Comparison of ENCODE assay signal across 20 mouse cellular contexts in the genomic region with DNA sequence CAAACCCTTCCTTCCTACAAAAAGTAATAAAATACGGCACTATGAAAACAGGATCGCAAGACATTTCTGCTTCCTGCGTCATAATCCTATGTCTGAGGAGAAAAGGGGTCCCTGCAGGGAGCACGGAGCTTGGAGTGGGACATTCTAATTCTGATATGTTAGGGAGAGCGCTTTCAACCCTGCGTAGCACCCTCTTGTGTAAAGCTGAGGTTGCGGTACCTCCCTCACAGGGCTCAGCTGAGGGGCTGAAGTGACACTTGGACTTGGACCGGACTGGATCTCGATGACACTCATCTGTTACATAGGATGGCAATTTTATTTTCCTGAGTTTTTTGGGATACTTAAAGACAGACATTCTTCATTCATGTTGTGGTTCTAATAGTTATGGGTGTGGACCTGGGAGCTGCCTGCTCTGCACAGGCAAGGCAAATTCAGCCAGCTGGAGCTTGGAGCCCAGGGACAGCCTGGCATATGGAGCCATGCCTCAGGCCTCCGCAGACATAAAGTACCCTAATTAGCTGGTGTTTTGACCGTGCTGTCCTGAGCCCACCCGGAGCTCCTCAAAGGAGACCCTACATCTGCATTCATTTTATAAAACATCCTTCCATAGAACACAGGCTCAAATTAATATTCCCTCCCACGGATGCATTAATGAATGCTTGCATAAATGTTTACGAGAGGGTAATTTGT. TPM values are rescaled to one million over a fixed set of nuclear protein-coding genes. Genes with fewer than 3 reads are reported as not detected.
DNase-seq lines count a peak whose midpoint lies in the region; ATAC-seq lines count a peak whose summit lies in the region.
"Had no signal": no experiment of that assay in that cellular context is flagged by ENCODE, and none has a peak within 500 bp of the region (broad histone marks: within the 10 kb centered on the region; RNA-seq: fewer than 3 reads in every experiment).

No protein-coding gene starts in this region.

- H3K36me3 ChIP-seq in neural tube, embryonic 12.5 days: no peaks in the 10 kb centered on the region
- H3K36me3 ChIP-seq in neural tube, embryonic 15.5 days: no peaks in the 10 kb centered on the region
- H3K36me3 ChIP-seq in hindbrain, embryonic 13.5 days: no peaks in the 10 kb centered on the region
- H3K36me3 ChIP-seq in midbrain, embryonic 13.5 days: no peaks in the 10 kb centered on the region
- H3K36me3 ChIP-seq: heart, embryonic 10.5 days; liver, embryonic 13.5 days; lung, embryonic 15.5 days had no signal

- intact Hi-C loops in left cerebral cortex, postnatal 10 days (cut with DNase I): no loop called here

- ATAC-seq in neural tube, embryonic 12.5 days (ENCODE audit: low FRiP score, low read depth): peak; percentile 68
- no peak for ATAC-seq in neural tube, embryonic 15.5 days (ENCODE audit: low FRiP score)
- ATAC-seq in hindbrain, embryonic 13.5 days (ENCODE audit: low FRiP score): peak; percentile 76
- ATAC-seq in midbrain, embryonic 13.5 days: peak; percentile 87
- ATAC-seq in megakaryocyte, adult 5-6 weeks (ENCODE audit: poor library complexity, severe bottlenecking): no peak

- WGBS in neural tube, embryonic 12.5 days: 79% methylated on average over 14 of the region's 14 CpGs
- WGBS in neural tube, embryonic 15.5 days: 64% methylated on average over 14 of the region's 14 CpGs
- 70% methylated on average over 14 of the region's 14 CpGs for WGBS in hindbrain, embryonic 13.5 days
- WGBS in midbrain, embryonic 13.5 days: 64% methylated on average over 14 of the region's 14 CpGs

- no peak overlapping the region for H3K4me3 ChIP-seq in neural tube, embryonic 12.5 days
- H3K4me3 ChIP-seq in neural tube, embryonic 15.5 days (replicated peaks): no peak overlapping the region
- H3K4me3 ChIP-seq in hindbrain, embryonic 13.5 days: no peak overlapping the region
- no peak overlapping the region for H3K4me3 ChIP-seq in midbrain, embryonic 13.5 days (replicated peaks)
- H3K4me3 ChIP-seq: heart, embryonic 10.5 days; liver, embryonic 13.5 days; lung, embryonic 15.5 days had no signal

- peak; percentile 41 for DNase-seq in retina, postnatal 1 day
- no peak for DNase-seq in left cerebral cortex, postnatal 10 days (ENCODE audit: extremely low spot score in 1 of 2, low spot score in 2 of 2)
- no peak for DNase-seq in lung, postnatal 25 days (ENCODE audit: low spot score)
- DNase-seq: cerebellum, adult 9-11 months; gastrocnemius, postnatal 36 days; heart, postnatal 14 days; kidney, adult 9 months; kidney, postnatal 36 days; liver, embryonic 13.5 days had no signal

- H3K4me2 ChIP-seq in neural tube, embryonic 12.5 days (replicated peaks): no peak overlapping the region
- H3K4me2 ChIP-seq in neural tube, embryonic 15.5 days: no peak overlapping the region
- H3K4me2 ChIP-seq in hindbrain, embryonic 13.5 days: no peak overlapping the region
- H3K4me2 ChIP-seq in midbrain, embryonic 13.5 days (replicated peaks): no peak overlapping the region
- H3K4me2 ChIP-seq: liver, embryonic 13.5 days; lung, embryonic 15.5 days had no signal

- no peaks in the 10 kb centered on the region for H3K4me1 ChIP-seq in neural tube, embryonic 12.5 days
- peaks cover 9% of the 10 kb centered on the region for H3K4me1 ChIP-seq in neural tube, embryonic 15.5 days
- H3K4me1 ChIP-seq in hindbrain, embryonic 13.5 days (replicated peaks): peaks cover 24% of the 10 kb centered on the region
- H3K4me1 ChIP-seq in midbrain, embryonic 13.5 days (replicated peaks): peaks cover 25% of the 10 kb centered on the region
- H3K4me1 ChIP-seq: liver, embryonic 13.5 days had no signal

- no peaks in the 10 kb centered on the region for H3K9me3 ChIP-seq in neural tube, embryonic 12.5 days
- H3K9me3 ChIP-seq in neural tube, embryonic 15.5 days (replicated peaks): no peaks in the 10 kb centered on the region
- no peaks in the 10 kb centered on the region for H3K9me3 ChIP-seq in hindbrain, embryonic 13.5 days
- no peaks in the 10 kb centered on the region for H3K9me3 ChIP-seq in midbrain, embryonic 13.5 days
- H3K9me3 ChIP-seq: heart, embryonic 10.5 days; liver, embryonic 13.5 days; lung, embryonic 15.5 days had no signal

- no peak overlapping the region for H3K27ac ChIP-seq in neural tube, embryonic 12.5 days
- no peak overlapping the region for H3K27ac ChIP-seq in neural tube, embryonic 15.5 days (replicated peaks)
- peak overlapping the region; percentile 71 for H3K27ac ChIP-seq in hindbrain, embryonic 13.5 days
- peak overlapping the region; percentile 47 for H3K27ac ChIP-seq in midbrain, embryonic 13.5 days
- H3K27ac ChIP-seq: heart, embryonic 10.5 days; liver, embryonic 13.5 days; lung, embryonic 15.5 days had no signal

- no peaks in the 10 kb centered on the region for H3K27me3 ChIP-seq in neural tube, embryonic 12.5 days (replicated peaks)
- no peaks in the 10 kb centered on the region for H3K27me3 ChIP-seq in neural tube, embryonic 15.5 days (replicated peaks)
- H3K27me3 ChIP-seq in hindbrain, embryonic 13.5 days: no peaks in the 10 kb centered on the region
- H3K27me3 ChIP-seq in midbrain, embryonic 13.5 days: no peaks in the 10 kb centered on the region
- H3K27me3 ChIP-seq: liver, embryonic 13.5 days; lung, embryonic 15.5 days had no signal

- H3K9ac ChIP-seq in neural tube, embryonic 12.5 days: no peak overlapping the region
- H3K9ac ChIP-seq in neural tube, embryonic 15.5 days (replicated peaks): no peak overlapping the region
- H3K9ac ChIP-seq in hindbrain, embryonic 13.5 days: no peak overlapping the region
- no peak overlapping the region for H3K9ac ChIP-seq in midbrain, embryonic 13.5 days (replicated peaks)
- H3K9ac ChIP-seq: liver, embryonic 13.5 days; lung, embryonic 15.5 days had no signal

RNA-seq across cellular contexts. Expression of gene Prelid3b, which starts 28.1 kb away (rescaled TPM):
- 99.7 and 102 TPM in 2 replicates for polyA plus RNA-seq in neural tube, embryonic 12.5 days (2016; fragmentation: Nextera tagmentation; extraction: Ambion mirVana)
- polyA plus RNA-seq in neural tube, embryonic 15.5 days (2015; fragmentation: Nextera tagmentation; extraction: Ambion mirVana): 110 and 112 TPM in 2 replicates
- polyA plus RNA-seq in hindbrain, embryonic 13.5 days (2015; fragmentation: Nextera tagmentation; extraction: Ambion mirVana): 111 and 114 TPM in 2 replicates
- polyA plus RNA-seq in midbrain, embryonic 13.5 days (2015; fragmentation: Nextera tagmentation; extraction: Ambion mirVana): 108 and 115 TPM in 2 replicates
- 62.1 and 66.9 TPM in 2 replicates for total RNA-seq in megakaryocyte, adult 5-6 weeks (2015)
- 141 and 145 TPM in 2 replicates for total RNA-seq in megakaryocyte, adult 5-6 weeks (2017)
- total RNA-seq in left cerebral cortex, postnatal 10 days (2021): 10 to 100 TPM; 47.0 to 51.8 TPM

RNA-seq across cellular contexts. Expression of gene Atp5e, which starts 37.1 kb away (rescaled TPM):
- 772 and 808 TPM in 2 replicates for polyA plus RNA-seq in neural tube, embryonic 12.5 days (2016; fragmentation: Nextera tagmentation; extraction: Ambion mirVana)
- polyA plus RNA-seq in neural tube, embryonic 15.5 days (2015; fragmentation: Nextera tagmentation; extraction: Ambion mirVana): 758 and 902 TPM in 2 replicates
- polyA plus RNA-seq in hindbrain, embryonic 13.5 days (2015; fragmentation: Nextera tagmentation; extraction: Ambion mirVana): 832 and 843 TPM in 2 replicates
- 768 and 784 TPM in 2 replicates for polyA plus RNA-seq in midbrain, embryonic 13.5 days (2015; fragmentation: Nextera tagmentation; extraction: Ambion mirVana)
- total RNA-seq in megakaryocyte, adult 5-6 weeks (2015): 421 and 466 TPM in 2 replicates
- 212 and 256 TPM in 2 replicates for total RNA-seq in megakaryocyte, adult 5-6 weeks (2017)
- total RNA-seq in left cerebral cortex, postnatal 10 days (2021): 100 to 1,000 TPM; 368 to 383 TPM

RNA-seq across cellular contexts. Expression of gene Tubb1, which starts 50.5 kb away (rescaled TPM):
- 2.7 and 3.4 TPM in 2 replicates for polyA plus RNA-seq in neural tube, embryonic 12.5 days (2016; fragmentation: Nextera tagmentation; extraction: Ambion mirVana)
- 0.29 and 0.50 TPM in 2 replicates for polyA plus RNA-seq in neural tube, embryonic 15.5 days (2015; fragmentation: Nextera tagmentation; extraction: Ambion mirVana)
- polyA plus RNA-seq in hindbrain, embryonic 13.5 days (2015; fragmentation: Nextera tagmentation; extraction: Ambion mirVana): 1.0 and 1.9 TPM in 2 replicates
- polyA plus RNA-seq in midbrain, embryonic 13.5 days (2015; fragmentation: Nextera tagmentation; extraction: Ambion mirVana): 0.98 and 1.5 TPM in 2 replicates
- total RNA-seq in megakaryocyte, adult 5-6 weeks (2015): not detected in 2 replicates
- total RNA-seq in megakaryocyte, adult 5-6 weeks (2017): 0.26 and 0.53 TPM in 2 replicates
- not detected for total RNA-seq in left cerebral cortex, postnatal 10 days (2021)
- total RNA-seq: gastrocnemius, postnatal 36 days; layer of hippocampus, postnatal 14 days; left cerebral cortex, postnatal 25 days; megakaryocyte progenitor cell, adult 5-6 weeks had no signal
- polyA plus RNA-seq: small intestine, adult 2 months had no signal

Comparison
In these comparisons a context has a peak if more than half of its experiments do, and no peak if none do; other contexts are left out.
1. ATAC-seq: peak in neural tube, embryonic 12.5 days (single experiment), hindbrain, embryonic 13.5 days (single experiment) and midbrain, embryonic 13.5 days (single experiment); none in neural tube, embryonic 15.5 days (single experiment) and megakaryocyte, adult 5-6 weeks (single experiment).
2. H3K27ac ChIP-seq: peak in hindbrain, embryonic 13.5 days (single experiment) and midbrain, embryonic 13.5 days (single experiment); none in neural tube, embryonic 12.5 days (single experiment) and neural tube, embryonic 15.5 days (single experiment).